Mouse (Mus musculus): ENCODE data around the gene Cyp2c70. TPM values are rescaled to one million over a fixed set of nuclear protein-coding genes. Genes with fewer than 3 reads are reported as not detected.
"Not testable (repeated sequence)": the region's sequence is repeated elsewhere in the genome, so short reads cannot be mapped to it uniquely, and the experiment has no call there.

Gene Cyp2c70
- total RNA-seq (2015), result not detected in 2 replicates
- not detected in 2 replicates for total RNA-seq (2017)

DNA sequence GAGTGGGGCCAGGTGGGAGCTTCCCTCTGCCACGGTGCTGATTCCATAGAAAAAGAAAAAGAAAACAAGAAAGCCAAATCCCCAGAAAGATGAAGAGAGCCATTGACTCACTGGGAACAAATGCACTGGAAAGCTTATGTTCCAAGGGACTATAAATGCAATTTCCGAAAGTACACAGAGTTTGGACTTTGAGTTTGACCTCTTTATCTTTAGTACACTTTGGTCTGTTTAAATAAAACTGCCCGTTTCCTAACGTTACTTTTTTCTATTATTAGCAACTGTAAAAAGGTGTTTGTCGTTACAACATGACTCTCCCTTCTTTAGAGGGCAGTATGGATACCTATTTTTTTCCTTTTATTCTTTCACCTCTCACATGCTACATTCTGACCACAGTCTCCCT is at the start of gene Cyp2c70:
Gene Cyp2c70, minus strand, starts transcription at position 174 of the 400 bp plus-strand sequence.
- no peak for ATAC-seq (ENCODE audit: poor library complexity, severe bottlenecking)

DNA sequence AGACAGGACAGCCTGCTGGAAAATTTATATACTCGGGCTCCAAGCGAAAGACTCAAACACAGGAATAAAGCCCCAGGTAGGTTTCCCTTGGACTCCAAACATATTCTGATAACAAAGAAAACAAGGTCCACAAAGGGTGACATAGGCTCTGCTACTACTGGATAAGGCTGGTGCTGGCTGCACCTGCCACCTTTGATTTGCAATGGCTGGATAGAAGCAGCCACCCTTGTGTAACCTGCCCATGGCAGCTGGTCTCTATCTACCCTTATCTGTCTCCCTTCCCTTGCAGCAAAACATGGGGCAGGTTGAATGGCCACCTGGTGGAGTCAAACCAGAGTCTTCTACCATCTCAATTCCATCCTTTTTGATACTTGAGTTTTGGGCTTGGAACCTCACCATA is 45.4 kb upstream of the Cyp2c70 start:
- no peak for ATAC-seq (ENCODE audit: poor library complexity, severe bottlenecking)

DNA sequence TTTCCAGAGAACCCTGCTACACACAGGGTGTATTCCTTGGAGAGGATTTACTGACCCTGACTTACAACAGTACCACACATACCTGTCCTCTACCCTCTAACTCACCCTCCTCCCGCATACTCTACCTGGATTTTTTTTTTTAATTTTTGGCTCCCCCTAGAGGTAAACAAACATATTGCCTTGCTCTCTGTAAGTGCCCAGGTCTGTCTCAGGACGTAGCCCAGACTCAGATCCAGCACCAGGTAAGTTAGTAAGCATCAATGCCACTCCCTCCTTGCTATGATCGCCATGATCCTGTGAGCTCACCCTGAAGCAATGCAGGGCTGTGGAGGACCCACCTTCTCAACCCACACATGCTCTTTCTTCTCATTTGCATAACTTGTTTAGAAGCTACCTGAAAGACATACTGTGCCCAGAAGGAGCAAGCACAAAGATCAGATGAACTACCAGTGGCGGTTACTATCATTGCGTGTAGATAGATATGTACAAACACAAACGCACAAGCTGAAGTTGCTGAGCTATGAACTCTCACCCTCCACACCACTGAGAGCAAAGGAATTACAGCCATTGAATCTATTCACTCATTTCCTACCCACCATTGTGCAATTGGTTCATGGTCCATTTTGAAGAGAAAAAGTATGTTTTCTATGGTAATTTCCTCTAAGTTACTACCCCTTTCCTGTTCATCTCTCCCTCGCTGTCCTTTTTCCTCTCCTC is 44.9 kb upstream of the Cyp2c70 start:
- peak; percentile 45 for ATAC-seq (ENCODE audit: poor library complexity, severe bottlenecking)

DNA sequence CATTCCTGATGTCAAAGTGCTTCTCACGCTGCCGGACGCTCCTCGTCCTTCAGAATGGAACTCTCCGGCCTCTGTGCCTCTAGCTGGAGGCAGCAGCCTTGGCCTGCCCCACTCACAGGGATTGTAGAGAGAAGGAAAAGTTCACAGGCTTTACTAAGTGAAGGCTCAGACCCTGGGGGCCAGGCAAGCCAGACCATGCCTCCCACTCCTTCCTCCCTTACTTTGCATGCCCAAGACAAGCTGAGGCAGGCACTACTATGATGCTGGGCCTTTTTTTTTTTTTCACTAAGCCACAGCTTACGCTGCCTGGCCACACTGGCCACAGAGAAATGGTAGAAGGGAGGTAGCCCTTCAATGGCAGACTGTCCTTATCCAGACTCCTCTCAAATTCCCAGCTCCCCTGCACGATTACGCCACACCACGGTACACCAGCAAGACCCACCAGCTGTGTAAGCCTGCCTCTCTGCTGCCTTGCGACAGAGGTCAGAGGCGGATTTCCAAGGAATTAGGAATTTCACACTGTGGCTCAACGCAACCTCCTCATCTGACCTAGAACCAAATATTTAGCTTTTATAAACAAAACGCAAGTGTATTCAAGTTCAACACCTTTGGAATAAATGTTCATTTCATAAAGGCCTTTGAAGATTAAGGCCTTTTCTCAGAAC is 44.1 kb upstream of the Cyp2c70 start:
- ATAC-seq (ENCODE audit: poor library complexity, severe bottlenecking), result no peak

DNA sequence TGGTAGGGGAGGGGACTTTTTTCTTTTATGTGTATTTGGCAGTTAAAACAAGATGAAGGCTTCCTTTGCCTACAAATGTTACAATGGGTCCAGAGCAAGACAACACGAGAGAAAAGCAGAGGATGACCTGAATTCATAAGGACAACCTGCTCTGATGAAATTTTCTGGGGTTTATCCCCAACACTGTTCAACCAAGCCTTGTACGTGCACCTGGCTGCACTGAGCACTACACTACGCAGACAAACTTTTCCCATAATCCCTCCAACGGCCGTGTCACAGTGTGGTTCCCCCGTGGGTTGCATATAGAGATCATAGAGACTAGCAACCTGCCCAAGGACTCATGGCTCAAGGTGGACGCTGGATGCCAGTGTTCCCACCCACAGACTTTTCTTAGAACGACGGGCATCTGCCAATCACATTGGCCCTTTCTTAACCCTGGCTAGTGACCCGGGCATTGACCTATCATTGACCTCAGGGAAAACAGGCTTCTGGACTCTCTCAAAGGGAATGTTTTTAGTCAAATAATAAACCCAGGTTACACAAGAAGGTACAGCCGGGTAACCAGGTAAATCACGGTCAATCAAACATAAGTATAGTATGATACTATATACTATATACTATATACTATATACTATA is 39.5 kb upstream of the Cyp2c70 start:
- no peak for ATAC-seq (ENCODE audit: poor library complexity, severe bottlenecking)

DNA sequence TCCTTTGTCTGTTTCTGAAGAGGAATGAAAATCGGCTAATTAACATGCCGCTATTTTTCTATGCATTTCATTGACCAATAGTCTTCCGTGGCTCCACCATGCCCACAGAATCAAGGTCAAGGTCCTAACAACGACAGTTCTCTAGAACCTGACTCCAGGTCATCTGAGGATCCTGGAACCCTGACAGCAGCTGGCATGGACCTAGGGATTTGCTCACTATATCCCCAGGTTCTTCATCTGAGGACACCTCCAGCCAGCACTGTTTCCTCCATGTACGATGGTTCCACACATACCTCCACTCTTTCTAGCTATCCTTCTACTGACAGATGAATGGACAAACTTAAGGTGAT is 38.6 kb upstream of the Cyp2c70 start:
- no peak for ATAC-seq (ENCODE audit: poor library complexity, severe bottlenecking)

DNA sequence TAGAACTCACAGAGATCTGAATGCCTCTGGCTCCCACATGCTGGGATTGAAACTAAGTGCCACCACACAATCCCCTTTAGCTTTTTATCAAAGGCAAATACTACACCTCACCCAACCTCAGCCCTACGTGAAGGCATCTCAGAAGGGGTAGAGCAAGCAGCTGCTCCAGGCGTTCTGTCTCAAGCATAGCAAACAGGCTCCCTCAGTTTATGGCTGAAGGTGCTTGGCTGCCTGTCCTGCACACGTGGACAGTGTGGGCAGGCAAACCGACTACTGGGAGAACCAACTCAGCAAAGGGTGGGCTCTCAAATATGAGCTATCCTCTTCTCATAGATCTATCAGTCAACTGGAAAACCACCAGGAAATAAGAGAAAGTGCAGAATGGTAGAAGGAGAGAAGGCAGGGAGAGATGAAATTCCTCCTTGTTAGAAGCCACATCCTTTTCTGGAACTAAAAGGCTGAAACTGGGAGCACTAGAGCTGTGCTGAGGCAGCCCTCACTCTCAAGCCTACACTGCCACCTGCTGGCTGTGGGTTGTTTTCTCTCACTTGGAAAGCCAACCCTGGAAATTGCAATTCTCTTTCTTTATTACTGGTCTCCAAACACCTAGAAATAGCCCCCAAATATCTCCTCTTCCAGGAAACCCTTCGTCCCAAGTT is 38.1 kb upstream of the Cyp2c70 start:
- peak; percentile 73 for ATAC-seq (ENCODE audit: poor library complexity, severe bottlenecking)

DNA sequence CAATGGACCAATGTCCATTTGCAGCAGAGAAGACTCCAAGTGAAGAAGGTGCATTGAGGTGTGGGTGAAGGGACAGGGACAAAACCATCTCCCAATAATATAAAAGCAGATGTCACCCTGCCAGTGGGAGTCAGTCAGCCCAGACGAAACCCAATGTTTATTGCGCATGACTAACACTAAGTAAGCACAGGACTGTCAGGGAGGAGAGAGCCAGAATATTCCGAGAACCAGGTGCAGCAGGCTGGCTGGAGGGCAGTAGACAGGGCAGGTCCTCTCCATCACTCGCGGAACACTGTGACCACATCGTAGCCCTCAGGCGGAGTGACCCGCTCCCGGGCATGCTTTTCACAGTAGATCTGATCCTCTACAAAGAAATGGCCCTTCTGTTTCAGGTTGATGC is 35.2 kb upstream of the Cyp2c70 start:
- ATAC-seq (ENCODE audit: poor library complexity, severe bottlenecking), result not testable (repeated sequence)

DNA sequence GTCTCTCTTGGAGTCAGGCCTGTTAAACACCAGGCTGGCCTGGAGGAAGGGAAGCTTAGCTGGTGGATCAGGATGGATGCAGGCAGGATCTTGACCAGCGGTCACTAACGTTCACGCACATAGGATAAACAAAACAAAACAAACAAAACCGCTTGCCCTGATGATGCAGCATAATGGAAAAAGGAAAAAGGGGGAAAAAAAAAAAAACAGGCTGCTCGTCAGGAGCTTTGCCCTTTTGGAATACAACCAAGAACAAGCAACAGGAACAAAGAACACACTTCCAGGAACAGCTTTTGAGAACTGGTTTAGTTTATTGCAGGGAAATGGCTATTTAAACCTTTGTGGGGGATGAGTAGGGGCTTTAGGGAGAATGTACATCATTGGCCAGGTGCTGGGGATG is 33.7 kb upstream of the Cyp2c70 start:
- no peak for ATAC-seq (ENCODE audit: poor library complexity, severe bottlenecking)

DNA sequence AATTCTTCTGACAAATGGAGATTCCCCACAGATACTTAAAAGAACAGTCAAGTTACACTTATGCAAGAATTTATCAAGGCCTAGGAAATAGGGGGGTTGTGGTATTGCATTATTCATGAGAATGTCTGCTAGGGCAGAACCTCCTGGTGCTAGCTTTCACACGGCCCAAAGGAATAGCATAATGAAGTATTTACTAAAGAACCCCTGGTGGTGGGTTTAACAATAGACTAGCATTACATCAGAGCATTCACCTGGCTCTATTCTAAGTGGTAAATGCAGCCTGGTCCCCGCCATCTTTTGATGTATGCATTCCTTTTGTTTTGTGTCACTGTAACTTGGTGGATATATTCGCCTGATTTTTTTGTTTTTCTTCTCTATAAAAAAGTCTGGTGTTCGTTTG is 15.8 kb upstream of the Cyp2c70 start:
- ATAC-seq (ENCODE audit: poor library complexity, severe bottlenecking), result not testable (repeated sequence)

DNA sequence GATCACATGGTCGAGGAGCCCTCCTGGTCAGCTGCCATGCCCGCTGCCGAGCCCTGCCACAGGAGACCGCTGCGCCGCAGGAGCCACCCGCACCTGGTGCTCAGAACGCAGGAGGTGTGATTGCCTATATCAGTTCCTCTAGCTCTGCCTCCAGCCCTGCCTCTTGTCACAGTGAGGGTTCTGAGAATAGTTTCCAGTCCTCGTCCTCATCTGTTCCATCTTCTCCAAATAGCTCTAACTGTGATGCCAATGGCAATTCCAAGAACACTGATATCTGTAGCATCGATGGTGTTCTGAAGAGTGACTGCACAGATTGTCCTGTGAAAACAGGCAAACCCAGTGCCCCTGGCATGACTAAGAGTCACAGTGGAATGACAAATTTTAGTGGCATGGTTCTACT is 3.5 kb upstream of the Cyp2c70 start:
- no peak for ATAC-seq (ENCODE audit: poor library complexity, severe bottlenecking)

DNA sequence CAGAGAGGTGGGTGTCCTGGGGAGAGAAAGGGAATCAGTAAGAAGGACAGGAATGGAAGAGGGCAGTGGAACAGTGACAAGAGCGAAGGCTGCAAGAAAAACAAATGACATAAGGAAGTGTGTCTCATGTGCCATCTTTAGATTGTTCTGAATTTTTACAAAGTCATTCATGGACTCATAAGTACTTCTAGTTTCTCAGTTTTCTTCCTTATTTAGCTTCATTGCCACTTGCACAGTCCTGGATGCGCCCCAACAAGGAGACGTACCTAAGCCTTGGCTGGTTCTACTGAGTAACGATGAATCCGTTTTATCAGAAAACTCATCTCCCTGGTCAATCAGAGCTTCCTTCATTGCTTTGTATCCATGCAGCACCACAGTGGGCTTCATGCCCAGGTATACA is 3.5 kb downstream of the Cyp2c70 start:
- no peak for ATAC-seq (ENCODE audit: poor library complexity, severe bottlenecking)

DNA sequence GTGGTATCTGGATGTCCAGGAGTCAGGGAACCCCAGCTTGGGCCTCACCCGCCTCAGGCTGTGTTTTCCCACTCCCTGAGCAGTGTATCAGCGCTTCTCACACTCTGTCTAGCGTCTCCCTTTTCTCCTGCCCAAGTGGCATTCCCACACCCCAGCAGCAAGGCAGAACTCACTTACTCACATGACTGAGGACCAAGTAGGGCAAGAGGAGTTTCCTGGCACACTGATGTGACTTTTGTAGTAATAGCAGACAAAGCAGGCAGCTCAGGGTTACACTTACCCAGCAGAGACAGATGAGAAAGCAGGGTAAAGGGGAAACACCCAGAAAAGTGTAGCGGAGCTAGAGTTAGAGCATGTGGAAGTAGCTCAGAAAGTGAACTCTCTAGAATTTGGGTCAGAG is 8.8 kb downstream of the Cyp2c70 start:
- no peak for ATAC-seq (ENCODE audit: poor library complexity, severe bottlenecking)

DNA sequence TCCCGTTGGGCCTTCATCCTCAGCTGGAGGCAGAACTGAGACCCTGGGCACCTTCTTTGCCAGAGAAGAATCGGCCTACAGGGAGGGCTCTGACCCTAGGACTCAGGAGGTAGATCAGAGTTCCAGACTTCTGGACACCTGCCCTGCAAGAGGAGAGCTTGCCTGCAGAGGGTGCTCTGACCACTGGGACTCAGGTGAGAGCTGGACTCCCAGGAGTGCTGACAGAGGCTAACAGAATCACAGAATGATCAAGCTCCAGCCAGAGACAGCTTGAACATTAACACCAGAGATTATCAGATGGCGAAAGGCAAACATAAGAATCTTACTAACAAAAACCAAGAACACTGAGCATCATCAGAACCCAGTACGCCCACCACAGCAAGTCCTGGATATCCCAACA is 18.7 kb downstream of the Cyp2c70 start:
- ATAC-seq (ENCODE audit: poor library complexity, severe bottlenecking), result not testable (repeated sequence)

DNA sequence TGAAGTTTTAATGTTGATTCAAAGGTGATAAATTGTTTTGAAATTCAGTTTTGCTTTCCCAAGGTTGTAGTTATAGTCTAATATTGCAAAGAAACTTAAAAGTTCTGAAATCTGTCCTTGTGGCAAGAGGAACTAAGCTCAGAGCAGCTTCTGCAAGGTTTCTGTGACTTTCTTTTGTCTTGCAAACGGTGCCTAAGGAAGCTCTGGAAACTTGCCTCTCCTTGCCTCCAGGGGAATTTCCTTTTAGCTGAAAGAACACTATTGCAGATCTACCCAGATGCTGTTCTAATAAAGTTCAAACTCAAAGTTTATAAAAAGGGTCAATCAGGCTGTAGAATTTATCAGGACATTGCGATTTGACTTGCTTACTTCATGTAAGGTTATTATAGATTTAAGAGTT is 60.1 kb downstream of the Cyp2c70 start:
- ATAC-seq (ENCODE audit: poor library complexity, severe bottlenecking), result not testable (repeated sequence)

DNA sequence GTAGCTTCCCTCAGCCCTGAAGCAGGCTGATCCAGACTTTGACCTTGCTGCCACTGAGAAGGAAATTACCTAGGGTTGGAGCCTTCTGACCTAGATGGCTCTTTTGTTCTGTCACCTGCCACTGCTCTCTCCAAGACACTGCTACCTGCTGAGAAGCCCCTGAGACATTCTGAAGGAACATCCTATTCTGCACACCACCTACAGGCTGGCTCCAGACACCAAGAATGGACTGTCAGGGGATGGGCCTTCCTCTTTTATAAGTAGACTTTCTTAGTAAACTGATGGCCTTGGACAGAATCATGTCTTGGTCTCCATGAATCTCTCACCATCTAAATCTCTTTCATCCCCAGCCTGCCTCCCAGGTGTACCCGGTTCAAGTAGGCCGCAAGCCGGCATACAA is 62.0 kb downstream of the Cyp2c70 start:
- not testable (repeated sequence) for ATAC-seq (ENCODE audit: poor library complexity, severe bottlenecking)

DNA sequence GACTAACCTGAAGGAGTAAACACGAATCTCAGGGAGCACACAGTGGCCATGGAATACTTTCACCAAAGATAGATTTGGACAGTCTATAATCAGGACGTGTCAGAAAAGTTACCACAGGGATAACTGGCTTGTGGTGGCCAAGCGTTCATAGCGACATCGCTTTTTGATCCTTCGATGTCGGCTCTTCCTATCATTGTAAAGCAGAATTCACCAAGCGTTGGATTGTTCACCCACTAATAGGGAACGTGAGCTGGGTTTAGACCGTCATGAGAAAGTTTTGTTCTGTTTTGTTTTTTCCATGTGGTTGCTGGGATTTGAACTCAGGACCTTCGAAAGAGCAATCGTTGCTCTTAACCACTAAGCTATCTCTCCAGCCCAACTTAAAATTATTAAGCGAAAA is 67.5 kb downstream of the Cyp2c70 start:
- ATAC-seq (ENCODE audit: poor library complexity, severe bottlenecking), result not testable (repeated sequence)

Other genes starting within 250 kb of the Cyp2c70 start
- gene Cyp2c37, start 194.9 kb downstream of the Cyp2c70 start, total RNA-seq (2015), result not detected in 2 replicates
- gene Cyp2c37, start 194.9 kb downstream of the Cyp2c70 start, total RNA-seq (2017), result not detected in 2 replicates
- not detected in 2 replicates for gene Cyp2c54, start 113.5 kb downstream of the Cyp2c70 start, total RNA-seq (2015)
- gene Cyp2c54, start 113.5 kb downstream of the Cyp2c70 start, total RNA-seq (2017), result not detected in 2 replicates
- gene Cyp2c50, start 97.6 kb downstream of the Cyp2c70 start, total RNA-seq (2015), result not detected in 2 replicates
- gene Cyp2c50, start 97.6 kb downstream of the Cyp2c70 start, total RNA-seq (2017), result not detected in 2 replicates
- 163 and 177 TPM in 2 replicates for gene Pdlim1, start 84.5 kb upstream of the Cyp2c70 start, total RNA-seq (2015)
- 87.9 and 88.3 TPM in 2 replicates for gene Pdlim1, start 84.5 kb upstream of the Cyp2c70 start, total RNA-seq (2017)

All from megakaryocyte, adult 5-6 weeks (primary cell).